Mouse (Mus musculus) thymus, postnatal 25 days (tissue): Measurements from ENCODE around the gene Rtn4r.
A peak's percentile ranks its signal among the peaks of the same experiment; 100 is the strongest.
"Not testable (repeated sequence)": the region's sequence is repeated elsewhere in the genome, so short reads cannot be mapped to it uniquely, and the experiment has no call there.

Source experiments
- DNase-seq: peaks from one replicate; pipeline ENCODE4 v3.0.0; 2022

Gene Rtn4r

DNA sequence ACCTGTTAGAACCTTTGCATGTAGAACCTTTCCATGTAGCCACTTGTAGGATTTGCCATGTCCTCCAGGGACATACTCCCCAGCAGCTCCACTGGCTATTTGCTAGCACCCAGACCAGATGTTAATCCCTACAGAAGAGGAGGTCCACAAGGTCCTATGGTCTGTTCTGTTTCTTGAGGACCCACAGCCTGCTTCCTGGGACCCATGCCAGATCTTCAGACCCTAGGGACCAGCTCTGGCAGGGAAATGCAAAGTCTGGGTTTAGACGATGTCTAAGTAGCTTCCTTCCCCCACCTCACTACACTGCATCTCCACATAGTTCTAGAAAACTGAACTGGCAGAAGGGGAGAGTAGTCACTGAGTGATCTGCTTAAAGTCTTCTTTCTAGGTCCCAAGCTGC is 32.3 kb downstream of the Rtn4r start:
- no peak for DNase-seq

DNA sequence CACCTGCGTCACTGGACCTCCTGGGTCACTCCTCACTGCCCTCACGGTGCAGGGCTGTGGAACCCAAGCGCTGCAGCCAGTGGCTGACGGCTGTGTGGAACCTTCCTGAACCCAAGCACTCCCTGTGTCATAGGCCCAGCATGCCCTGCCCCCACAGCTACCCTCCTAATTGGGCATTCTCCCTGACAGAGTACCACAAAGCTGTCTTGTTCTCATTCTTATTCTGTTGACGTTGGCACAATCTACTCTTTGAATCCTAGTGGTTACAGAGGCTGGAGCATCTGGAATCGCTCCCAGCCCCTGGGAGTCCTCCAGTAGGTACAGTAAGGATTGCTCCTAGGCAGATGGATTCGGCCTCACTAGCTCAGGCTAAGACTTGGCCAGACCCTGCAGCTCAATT is 33.1 kb downstream of the Rtn4r start:
- no peak for DNase-seq

DNA sequence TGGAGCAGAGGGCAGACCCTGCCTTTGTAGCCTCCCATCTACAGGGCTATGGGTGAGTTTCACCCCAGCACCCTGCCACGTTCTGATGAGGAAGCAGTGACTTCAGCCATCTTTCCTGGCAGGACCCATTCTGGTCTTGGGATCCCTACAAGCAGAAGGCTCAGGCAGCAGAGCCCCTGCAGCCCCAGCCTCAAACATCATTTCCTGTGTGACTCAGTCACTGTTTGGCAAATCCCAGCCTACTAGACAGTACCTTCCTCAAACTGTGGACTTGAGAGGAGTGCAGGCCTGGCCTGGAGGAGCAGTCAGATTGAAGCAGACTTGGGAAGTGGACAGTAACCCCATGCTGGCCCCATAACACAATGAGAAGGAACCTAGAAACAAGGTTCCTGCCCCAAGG is 33.7 kb downstream of the Rtn4r start:
- no peak for DNase-seq

DNA sequence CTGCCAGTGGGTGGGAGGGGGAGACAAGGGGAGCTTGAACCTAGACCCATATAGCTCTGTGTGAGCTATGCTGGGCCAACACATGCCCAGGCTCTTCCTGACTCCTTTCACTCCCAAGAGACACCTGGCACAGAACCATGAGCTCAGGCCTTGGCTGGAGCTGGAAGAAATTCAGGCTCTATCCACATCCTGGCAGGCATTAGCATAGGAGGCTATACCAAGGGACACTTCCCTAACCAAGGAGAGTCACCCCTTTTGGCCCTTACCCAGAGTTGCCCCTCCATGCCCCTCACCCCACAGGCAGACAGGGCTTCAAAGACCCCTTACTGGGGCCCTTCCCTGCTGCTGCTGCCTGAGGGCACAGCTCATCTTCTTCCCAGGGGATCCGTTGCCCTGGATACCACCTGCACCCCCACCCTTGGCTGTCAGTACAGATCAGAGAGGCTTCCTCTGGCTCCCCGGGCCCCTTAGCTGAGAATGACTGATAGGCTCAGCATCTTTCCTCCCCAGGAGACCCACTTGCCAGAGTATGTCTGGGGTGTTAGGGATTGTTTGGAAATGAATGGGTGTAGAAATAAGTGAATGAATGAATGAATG is 37.3 kb downstream of the Rtn4r start:
- DNase-seq, result no peak

DNA sequence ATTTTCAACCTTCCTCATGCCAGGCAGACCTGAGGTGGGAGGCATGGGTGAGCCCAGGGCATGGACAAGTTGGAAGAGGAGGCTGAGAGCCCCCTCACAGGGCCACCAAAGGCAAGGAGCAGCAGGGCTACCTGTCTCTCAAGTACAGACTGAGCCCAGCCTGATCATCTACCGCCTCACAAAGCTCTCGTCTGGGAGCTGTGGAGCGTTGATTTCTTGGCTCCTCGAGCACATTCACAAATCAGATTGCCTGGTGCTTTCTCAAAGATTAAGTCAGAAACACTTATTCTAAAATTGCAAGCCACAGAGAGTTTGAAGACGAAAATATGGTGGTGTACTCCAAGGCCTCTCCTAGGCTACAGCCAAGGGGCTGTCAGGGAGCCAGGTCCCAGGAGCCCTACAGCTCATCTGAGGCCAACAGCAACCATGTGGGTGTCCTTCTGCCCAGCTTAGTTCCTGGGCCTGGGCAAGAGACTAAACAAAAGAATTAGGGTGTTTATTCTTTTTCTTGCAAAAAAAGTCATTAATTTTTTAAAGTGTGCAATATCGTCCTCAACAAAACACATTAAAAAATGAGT is 39.3 kb downstream of the Rtn4r start:
- no peak for DNase-seq

DNA sequence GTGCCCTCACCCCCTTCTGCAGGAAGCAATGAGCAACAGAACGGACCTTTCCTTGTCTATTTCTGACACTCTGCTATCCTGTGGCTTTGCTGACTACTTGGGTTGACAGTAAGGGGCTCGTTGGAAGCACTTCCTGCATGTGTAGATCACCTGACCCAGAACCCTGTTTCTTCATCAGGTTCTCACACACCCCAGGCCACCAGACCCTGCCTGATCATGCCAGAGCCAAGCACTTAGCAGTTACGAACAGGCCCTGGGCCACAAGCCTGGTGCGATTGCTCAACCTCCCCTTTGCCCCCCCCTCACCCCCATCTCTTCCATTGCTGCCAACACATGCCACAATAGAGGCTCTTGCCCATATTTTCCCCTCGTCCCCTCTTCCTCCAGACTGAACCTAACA is 41.7 kb downstream of the Rtn4r start:
- DNase-seq, result no peak

DNA sequence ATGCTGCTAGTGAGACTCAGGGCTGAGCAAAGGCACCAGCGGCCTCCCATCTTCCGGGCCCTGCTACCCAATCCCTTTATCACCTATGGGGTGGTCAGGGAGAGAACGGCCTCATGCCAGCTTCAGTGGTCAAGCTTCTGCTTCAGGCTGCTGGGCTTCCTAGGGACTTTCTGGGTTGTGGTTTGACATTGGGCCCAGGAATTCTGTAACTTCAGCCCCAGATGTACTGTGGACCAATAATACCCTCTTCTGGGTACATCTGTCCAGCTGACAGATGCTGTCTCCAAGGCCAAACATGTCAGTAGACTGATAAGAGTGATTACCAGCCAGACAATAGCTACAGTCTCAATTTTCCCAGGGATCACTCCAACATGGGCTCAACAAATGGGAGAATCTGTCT is 42.3 kb downstream of the Rtn4r start:
- DNase-seq, result no peak

DNA sequence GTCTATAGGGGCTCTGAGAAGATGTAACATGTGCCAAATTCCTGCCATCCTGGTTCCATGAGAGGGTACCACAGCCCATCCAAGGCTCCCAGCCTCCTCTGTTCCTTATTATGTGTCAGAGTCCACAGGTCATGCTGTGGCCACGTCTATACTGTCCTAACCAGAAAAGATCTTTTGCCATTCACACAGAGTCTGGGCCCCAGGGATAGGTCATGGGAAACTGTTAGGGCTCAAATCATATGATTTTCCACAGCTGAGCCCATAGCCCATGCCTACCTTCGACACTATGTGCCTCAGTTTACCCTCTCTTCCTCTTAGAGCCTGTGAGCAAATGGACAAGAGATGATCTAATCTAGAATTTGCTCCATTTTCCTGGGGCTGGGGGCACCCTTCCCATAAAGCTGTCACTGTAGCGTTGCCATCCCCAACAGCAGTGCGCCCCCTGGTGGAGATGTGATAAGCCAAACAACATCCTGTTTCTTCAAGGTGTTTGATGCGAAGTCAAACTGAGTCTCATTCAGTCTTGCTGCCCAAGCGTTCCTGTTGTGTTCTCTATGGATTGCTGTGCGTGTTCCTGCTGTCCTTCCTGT is 44.9 kb downstream of the Rtn4r start:
- peak; percentile 84 for DNase-seq

DNA sequence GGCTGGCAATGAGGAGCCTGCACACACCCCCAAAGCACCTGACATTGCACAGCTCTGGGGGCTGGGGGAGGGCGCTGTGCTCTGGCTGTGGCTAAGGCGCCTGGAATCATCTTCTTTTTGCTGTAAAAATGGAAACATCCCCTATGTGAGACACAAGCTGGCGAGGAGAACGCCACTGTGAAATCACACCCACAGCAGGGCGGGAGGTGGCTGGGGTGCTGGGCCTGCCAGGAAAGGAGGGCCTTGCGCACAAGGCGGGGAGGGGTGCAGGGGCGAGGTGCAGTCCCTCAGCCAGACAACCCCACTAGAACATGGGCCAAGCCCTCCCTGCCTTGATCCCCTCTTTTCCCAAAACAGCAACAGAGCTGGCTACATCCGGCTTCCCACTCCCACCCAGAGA is 45.8 kb downstream of the Rtn4r start:
- DNase-seq, result no peak

DNA sequence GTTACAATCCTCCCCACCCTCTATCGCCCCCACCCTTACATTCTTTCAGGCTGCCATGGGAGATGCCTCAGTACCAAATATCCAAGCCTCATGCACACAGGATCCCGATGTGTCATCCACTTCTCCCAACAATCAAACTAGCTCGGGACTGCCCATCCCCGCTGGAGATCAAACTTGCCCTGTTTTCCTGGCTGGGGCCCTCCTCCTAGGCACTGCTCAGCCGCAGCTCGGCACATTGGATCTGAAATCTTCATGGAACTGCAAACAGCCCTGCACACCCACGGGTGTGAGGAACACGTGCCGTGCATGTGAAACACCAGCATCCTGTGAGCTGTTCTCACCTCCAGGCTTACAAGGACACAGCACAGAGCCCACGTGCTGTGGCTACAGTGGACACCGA is 46.3 kb downstream of the Rtn4r start:
- no peak for DNase-seq

DNA sequence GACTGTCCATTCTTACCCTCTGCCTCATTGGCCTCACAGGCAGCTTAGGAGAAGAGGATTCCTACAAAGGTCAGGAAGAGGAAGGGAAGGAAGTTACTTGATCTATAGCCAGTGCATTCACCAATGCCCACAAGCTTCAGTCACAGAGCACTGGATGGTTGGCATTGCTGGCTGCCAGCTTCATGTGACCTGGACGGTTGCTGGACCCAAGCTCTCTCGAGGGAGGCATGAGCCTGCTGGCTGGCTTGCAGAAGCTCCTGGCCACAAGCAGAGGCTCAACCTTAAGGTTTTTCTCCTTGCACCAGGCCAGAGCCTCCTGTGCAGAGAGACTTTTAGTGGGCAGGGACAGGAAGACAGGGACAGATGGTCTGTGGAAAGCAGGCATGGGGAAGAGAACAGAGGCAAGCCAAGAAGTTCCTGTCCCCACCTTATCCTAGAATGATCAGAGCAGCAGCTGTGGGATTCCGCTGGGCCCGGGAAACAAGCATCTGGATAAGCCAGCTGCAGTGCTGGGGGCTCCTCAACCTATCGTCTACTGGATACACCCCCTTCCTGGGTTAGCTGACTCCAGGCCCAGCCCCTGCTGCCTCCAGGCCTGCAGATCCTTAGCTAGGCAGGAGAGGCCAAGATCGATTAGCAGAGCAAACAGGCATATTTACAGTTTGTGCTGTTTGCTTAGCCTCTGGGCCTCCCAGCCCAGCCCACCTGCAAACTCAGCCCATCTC is 48.5 kb downstream of the Rtn4r start:
- DNase-seq, result no peak

DNA sequence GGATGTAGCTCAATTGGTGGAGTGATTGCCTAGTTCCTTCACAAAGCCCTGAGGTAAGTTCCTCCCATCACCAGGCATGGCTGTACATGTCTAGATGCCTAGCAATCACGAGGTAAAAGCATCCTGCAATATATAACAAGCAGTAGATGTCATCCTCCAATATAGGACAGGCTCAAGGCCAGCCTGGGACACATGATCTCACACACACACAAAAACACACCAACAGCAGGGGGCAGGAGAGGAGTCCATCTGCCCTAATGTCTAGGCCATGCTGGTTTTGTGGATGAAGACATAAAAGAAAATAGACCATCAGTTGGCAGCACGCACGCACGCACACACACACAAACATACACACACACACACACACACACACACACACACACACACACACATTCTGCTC is 49.3 kb downstream of the Rtn4r start:
- DNase-seq, result no peak

DNA sequence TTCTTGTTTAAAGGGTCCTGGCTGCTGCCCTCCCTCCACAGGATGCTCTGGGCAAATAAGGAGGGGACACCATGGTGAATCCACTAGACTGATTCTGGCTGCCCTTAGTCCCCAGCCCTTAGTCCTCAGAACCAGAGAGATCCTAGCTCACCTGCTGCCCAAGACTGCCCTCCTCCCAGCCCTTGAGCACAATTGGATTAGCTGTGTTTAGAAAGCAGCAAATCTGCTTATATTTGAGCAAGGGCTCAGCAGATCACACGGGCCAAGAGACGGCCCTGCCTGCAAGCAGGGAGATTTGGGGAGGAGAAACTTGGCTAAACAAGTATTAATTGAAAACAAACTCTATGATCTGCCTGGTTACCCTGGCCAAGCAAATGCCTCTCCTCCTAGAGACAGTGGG is 52.1 kb downstream of the Rtn4r start:
- DNase-seq, result no peak

DNA sequence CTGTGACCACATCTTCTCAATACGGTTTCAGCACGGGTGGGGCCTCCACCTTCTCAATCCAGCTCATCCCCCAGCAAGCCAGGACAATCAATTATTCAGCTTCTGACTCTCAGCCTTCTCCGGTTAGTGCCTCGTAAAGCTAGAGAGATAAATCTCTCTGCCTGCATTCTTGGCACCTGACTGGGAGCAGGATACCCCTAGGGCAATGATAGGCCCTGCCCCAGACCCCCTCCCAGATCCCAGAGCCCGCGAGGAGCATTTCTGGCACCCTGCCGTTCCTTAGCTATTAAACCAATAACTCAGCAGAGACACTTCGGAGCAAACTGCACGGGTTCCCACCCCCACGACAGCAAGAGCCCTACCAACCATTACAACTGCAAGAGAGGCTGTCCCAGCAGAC is 54.0 kb downstream of the Rtn4r start:
- no peak for DNase-seq

DNA sequence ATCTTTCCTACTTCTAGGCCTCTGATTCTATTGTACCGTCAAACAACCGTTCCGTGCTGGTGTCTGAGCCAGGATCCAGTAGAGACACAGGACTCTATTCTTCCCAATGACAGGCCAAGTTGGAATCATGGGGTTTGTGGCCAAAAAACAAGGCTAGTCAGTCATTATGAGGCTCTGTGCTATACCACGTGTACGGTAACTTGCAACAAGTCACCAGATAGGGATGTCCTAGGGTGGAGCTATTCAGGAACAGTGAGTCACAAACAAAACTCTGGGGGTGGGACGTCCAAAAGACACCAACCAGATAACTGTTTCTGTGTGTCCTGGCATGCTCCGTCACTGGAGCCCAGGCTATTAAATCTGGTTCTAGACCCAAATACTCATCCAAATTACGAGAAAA is 55.3 kb downstream of the Rtn4r start:
- DNase-seq, result no peak

DNA sequence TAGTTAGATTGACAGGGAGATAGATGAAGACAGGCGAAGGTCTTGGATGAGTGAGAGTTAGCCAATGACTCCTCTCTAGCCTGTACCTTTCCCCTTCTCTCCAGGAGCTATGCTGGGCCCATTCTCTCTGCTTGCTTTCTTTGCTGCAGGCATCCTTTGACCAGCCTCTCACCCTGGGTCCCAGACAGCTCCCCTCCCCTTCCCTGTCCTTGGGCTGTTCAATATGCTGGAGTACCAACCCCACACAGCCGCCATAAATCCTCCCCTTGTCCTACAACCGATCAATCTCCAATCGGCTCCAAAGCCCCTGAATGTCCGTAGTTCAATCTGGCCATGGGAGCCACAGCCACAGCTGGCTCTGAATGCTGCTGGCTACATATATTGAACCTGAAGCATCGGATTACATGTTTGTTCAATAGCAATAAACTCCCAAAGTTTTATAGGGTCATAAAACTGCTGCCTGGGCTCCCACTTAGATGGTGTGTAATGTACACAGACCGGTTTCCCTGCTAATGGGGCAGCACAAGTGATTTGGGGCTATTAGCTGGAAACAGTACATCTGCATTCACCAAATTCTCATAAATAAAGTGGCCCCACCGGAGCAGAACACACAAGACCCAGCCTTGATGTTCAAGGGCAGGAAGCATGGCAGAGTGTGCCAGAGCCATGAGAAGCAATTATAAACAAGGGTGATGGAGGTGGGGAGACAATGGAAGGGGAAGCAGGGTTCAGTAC is 58.4 kb downstream of the Rtn4r start:
- no peak for DNase-seq

DNA sequence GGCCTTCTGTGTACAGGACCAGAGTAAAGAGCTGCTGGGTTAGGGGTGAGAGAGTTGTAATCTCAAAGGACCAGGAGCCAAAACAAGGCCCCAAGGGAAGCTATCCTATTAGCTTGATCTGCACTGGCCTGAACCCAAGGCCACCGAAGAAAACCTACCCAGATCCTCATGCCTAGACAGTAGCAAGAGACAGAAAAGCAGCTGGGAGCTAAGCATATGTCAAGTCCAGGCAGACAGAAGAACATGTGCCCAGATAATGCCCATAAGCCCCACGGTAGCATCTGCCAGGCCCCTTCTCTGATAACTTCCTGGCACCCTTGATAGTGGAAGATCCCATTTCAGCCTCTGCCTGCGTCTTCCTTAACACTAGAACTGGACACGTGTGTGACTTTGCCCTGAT is 59.4 kb downstream of the Rtn4r start:
- no peak for DNase-seq

DNA sequence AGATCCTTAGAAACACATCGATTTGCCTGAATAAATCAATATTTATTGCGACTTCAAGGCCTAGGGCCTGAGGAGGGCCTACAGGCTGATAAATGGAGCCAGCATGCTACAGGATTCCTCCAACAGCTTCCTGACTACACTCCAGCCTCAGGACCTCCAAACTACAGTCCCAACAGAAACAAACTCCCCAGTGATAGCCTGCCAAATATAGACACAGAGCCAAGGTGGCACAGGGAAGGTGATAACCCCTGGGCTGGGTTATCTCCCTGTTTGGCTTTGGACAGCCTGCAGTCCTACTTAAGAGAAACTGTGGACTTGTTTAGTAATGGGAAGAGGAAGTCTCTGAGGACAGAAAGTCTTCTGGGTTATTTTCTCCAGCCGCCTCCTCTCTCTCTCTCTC is 59.8 kb downstream of the Rtn4r start:
- DNase-seq, result no peak

DNA sequence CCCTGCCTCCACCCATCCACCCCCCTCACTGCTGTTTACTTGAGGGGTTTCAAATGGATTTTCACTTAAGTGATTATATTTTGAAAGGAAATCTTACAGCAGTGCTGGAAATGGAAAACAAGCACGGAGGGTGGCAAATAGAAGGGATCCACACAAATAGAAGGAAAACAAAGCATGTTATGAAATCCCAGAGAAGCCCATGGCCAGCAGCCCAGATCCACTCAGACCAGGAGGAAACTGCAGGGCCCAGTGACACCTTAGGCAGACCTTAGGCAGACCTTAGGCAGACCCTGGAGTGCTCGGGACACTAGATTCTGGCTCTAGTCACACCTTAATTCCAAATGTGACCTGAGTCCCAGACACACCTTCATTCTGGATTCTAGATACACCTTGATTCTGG is 63.6 kb downstream of the Rtn4r start:
- DNase-seq, result no peak

DNA sequence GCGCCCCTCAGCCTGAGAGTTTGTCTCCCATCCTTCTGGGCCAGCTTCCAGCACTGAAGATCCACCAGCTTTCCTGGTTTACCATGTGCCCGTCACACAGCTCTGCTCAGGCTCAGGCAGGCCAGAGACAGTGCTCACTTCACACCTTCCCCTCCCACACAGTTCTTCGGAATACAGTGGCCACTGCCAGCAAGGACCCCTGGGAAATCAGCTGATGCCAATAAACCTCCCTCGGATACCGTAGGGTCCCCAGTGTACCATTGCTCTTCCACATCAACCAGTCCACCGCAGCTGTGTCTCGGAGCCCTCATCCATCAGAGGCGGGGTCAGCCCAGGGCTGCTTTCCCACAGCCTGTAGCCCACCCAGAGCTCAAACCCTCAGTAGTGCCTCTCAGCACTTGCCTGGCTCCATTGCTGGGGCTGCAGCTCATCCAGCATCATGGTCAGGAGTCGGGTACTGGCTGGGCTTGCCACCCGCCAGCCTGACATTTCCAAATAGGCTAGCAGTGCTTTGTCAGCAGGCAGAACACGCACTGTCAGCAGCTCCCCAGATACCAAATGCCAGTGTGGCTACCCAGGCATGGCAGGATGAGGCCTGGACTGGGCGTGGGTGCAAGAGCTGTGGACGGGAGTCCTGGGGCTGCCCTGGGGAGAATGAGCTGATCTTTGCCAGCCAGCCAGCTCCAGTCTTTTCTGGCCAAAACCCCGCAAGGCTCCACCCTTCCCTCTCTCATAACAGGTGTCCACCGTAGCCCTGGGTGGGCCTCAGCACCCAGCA is 67.0 kb downstream of the Rtn4r start:
- no peak for DNase-seq

DNA sequence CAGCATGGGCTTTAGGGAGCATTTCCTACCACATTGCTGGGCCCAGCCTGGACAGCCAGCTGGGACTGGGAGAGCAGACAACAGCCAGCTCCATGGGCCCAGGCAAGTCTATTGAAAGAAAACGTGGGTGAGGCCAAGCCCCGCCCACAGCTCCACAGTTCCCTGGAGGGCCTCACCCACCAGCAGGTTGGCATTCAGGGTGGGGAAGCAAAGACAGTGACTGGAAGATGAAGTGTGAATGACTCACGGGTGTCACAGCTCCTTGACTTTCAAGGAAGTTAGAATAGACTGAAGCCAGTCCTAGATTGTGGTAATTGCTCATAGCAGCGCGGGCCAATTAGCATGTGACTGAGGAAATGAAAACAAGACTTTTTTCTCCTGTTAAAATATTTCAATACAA is 67.6 kb downstream of the Rtn4r start:
- DNase-seq, result no peak

DNA sequence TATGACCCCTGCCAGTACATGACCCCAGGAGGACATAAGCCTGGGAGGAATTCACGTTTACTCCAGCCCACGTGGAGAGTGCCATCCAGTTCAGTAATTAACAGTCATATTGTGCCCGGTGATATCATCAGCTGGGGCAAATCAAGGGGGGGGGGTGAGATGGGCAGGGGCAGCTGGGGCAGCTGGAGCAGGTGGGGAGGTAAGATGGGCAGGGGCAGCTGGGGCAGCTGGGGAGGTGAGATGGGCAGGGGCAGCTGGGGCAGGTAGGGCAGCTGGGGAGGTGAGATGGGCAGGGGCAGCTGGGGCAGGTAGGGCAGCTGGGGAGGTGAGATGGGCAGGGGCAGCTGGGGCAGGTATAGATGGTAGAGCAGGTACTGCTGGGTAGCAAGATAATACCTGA is 68.1 kb downstream of the Rtn4r start:
- not testable (repeated sequence) for DNase-seq

DNA sequence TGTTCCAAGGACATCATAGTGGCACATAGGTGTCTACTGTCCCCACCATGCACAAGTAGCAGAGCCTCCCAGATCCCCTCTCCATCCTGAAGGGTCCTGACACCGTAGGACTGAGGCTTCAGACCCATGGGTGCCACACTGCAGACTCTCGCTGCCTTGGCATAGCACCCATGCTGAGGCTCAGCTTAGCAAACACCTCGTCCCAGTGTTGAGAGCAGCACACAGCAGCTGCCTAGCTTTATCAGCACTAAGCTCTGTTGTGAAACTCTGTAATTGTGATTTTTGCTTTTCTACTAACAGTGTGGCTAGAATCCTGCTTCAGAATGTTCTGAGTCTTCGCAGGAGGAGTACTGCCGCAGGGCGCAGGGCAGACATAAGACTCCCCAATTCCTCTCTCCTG is 70.4 kb downstream of the Rtn4r start:
- no peak for DNase-seq
